Mouse (Mus musculus) erythroblast, embryonic 14.5 days (primary cell): ENCODE measurements around the gene Prepl.

Experiments
- GATA1 ChIP-seq: IDR thresholded peaks from 2 replicates; pipeline ENCODE4 v1.6.1; 2012; ENCODE audit warnings: low read length, inconsistent platforms, mixed read lengths
- TAL1 ChIP-seq: IDR thresholded peaks from 3 replicates; pipeline ENCODE4 v1.6.1; 2012; ENCODE audit warnings: low read length, inconsistent platforms, mixed read lengths

GRCm38 (mm10) chr17:85073214-85073613 is 16.8 kb downstream of the Prepl start:
- no peak for TF ChIP-seq GATA1
- TF ChIP-seq TAL1 = no peak
